Mouse (Mus musculus) kidney, adult 2 months (tissue): ENCODE measurements at regions not wholly inside any gene's neighbourhood (a gene's known extent, or its start where the extent isn't known, plus 50 kb on each side); places are given as distances from the start of the nearest gene placed in this dataset.

Experiments
- CTCF ChIP-seq: fragments of 200-500 bp; conservative IDR thresholded peaks from 2 replicates; pipeline ENCODE4 v1.5.1; 2011; ENCODE audit warnings: low read depth, mild to moderate bottlenecking, control low read depth, low read length, moderate library complexity, mixed read lengths; ENCODE audit not compliant: insufficient read depth, insufficient read length
- POLR2A ChIP-seq: fragments of 200-500 bp; IDR thresholded peaks from one replicate; pipeline ENCODE4 v1.6.1; 2011; ENCODE audit warnings: low read depth, low read length, control low read depth

GRCm38 (mm10) chr2:137227495-137227894 lies 111.1 kb upstream of the Jag1 start:
- no peak for TF ChIP-seq CTCF
- no peak for TF ChIP-seq POLR2A
